Mouse (Mus musculus): ENCODE data around the gene Slc17a7. TPM values are rescaled to one million over a fixed set of nuclear protein-coding genes. Genes with fewer than 3 reads are reported as not detected.

The Slc17a7 gene
- polyA plus RNA-seq, 1 experiment from 2014 or later, result 0.74 TPM

DNA sequence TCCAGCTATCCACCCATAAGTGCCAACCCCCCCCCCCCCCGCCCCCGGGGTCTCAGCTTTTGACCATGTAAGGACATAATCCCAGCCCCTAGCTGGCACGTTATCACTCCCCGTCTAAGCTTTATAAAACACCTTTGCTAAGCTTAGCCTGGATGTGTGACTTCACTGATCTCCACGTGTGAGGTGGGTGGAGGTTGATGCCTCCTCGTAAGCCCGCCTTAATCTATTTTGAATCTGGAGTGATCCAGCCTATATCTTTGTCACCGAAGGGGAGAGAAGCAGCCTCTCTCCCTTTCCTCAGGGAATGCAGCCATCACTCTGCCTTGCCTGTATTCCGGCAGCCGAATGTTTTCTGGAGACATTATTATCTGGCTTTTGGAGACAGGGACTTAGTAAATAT, 38.9 kb downstream of the Slc17a7 start:
- Histone ChIP-seq H3K27me3 (replicated peaks; ENCODE audit: control insufficient read depth, insufficient read depth, low read length) (peaks cover 6% of the 10 kb centered on the region; the same call in 1 of the 2 replicates), H3K4me3 (ENCODE audit: low read depth, low read length) (no peak overlapping the region), H3K9me3 (ENCODE audit: control insufficient read depth, low read length) (no peaks in the 10 kb centered on the region), H3K27ac (ENCODE audit: low read depth, low read length) (no peak overlapping the region), H3K9ac (ENCODE audit: low read depth, low read length) (no peak overlapping the region), H3K4me2 (no peak overlapping the region), H3K36me3 (ENCODE audit: control insufficient read depth, insufficient read depth, low read length) (no peaks in the 10 kb centered on the region), H3K4me1 (replicated peaks; ENCODE audit: control insufficient read depth, insufficient read depth, low read length) (peaks cover 3% of the 10 kb centered on the region; the same call in 1 of the 2 replicates)
- ATAC-seq (replicated peaks; ENCODE audit: low FRiP score) (no peak), DNase-seq (ENCODE audit: low spot score) (no peak)
- WGBS, result 45% methylated on average over 10 of the region's 10 CpGs

- Histone ChIP-seq H3K27me3 (replicated peaks; ENCODE audit: control insufficient read depth, insufficient read depth, low read length) (peaks cover 6% of the 10 kb centered on the region; the same call in 1 of the 2 replicates), H3K4me1 (replicated peaks; ENCODE audit: control insufficient read depth, insufficient read depth, low read length) (peaks cover 3% of the 10 kb centered on the region; the same call in 1 of the 2 replicates), H3K9ac (ENCODE audit: low read depth, low read length) (peak within 1 kb of the TSS; percentile 37), H3K27ac (ENCODE audit: low read depth, low read length) (no peak within 1 kb of the TSS), H3K4me2 (peak within 1 kb of the TSS; percentile 74), H3K9me3 (ENCODE audit: control insufficient read depth, low read length) (no peaks in the 10 kb centered on the region), H3K4me3 (ENCODE audit: low read depth, low read length) (peak within 1 kb of the TSS; percentile 46), H3K36me3 (ENCODE audit: control insufficient read depth, insufficient read depth, low read length) (no peaks in the 10 kb centered on the region)
- DNase-seq (ENCODE audit: low spot score) (peak; percentile 89), ATAC-seq (replicated peaks; ENCODE audit: low FRiP score) (peak; percentile 93)
- WGBS, result 7% methylated on average over 44 of the region's 44 CpGs
These were observed 40.8 kb downstream of the Slc17a7 start, which contains the start of gene Ccdc155 for GRCm38 (mm10) chr7:45204380-45205143. Gene Ccdc155 (minus strand): TSS chr7:45204892.

DNA sequence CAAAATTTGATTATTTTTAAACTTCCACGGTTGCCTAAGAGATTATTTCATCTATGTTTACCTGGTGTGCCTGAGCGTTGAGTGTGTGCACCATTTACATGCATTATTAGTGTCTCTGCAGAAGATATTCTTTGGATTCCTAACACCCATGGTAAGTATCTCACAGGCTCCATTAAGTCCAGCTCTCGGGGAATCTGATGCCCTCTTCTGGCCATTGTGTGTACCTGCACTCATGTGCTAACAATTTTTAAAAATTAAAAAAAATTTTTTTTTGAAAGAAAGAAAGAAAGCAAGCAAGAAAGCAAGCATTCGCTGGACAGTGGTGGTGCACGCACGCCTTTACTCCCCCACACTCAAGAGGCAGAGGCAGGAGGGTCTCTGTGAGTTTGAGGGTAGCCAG, 44.5 kb downstream of the Slc17a7 start:
- 74% methylated on average over 6 of the region's 6 CpGs for WGBS
- no peak overlapping the region for H3K27ac ChIP-seq (ENCODE audit: low read depth, low read length)
- no peak for DNase-seq (ENCODE audit: low spot score)
- H3K4me2 ChIP-seq, result no peak overlapping the region
- ATAC-seq (replicated peaks; ENCODE audit: low FRiP score), result no peak
- no peak overlapping the region for H3K9ac ChIP-seq (ENCODE audit: low read depth, low read length)
- no peaks in the 10 kb centered on the region for H3K36me3 ChIP-seq (ENCODE audit: control insufficient read depth, insufficient read depth, low read length)
- no peaks in the 10 kb centered on the region for H3K9me3 ChIP-seq (ENCODE audit: control insufficient read depth, low read length)
- H3K27me3 ChIP-seq (replicated peaks; ENCODE audit: control insufficient read depth, insufficient read depth, low read length), result peaks cover 19% of the 10 kb centered on the region
- no peak overlapping the region for H3K4me3 ChIP-seq (ENCODE audit: low read depth, low read length)
- H3K4me1 ChIP-seq (replicated peaks; ENCODE audit: control insufficient read depth, insufficient read depth, low read length), result peaks cover 15% of the 10 kb centered on the region

DNA sequence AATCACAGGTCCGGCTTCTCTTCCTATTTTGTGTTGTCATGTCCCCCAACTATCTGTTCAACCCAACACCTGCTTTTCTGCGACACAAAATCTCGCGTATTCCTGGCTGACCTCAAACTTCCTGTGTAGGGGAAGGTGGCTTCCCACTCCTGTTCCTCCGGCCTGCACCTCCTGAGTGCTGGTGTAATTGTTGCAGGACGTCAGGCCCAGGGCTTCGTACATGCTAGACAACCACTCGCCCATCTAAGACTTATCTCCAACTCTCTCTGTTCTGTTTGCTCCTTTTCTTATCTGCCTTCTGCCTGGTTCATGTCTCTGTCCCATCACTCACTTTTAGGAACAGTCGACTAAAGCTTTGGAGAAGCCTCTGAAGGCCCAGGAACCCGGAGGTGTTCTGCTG, 47.3 kb downstream of the Slc17a7 start:
- H3K4me2 ChIP-seq, result peak overlapping the region; percentile 61
- peak overlapping the region; percentile 35; the same call in 1 of the 2 replicates for H3K4me3 ChIP-seq (ENCODE audit: low read depth, low read length)

GRCm38 (mm10) chr7:45211851-45212251, 48.1 kb downstream of the Slc17a7 start, which contains the start of gene Dkkl1:
Gene Dkkl1 (minus strand): TSS chr7:45212147.
- peaks cover 14% of the 10 kb centered on the region for H3K4me1 ChIP-seq (replicated peaks; ENCODE audit: control insufficient read depth, insufficient read depth, low read length)
- peak within 1 kb of the TSS; percentile 35 for H3K4me3 ChIP-seq (ENCODE audit: low read depth, low read length)
- 2% methylated on average over 17 of the region's 17 CpGs for WGBS
- H3K9ac ChIP-seq (ENCODE audit: low read depth, low read length), result no peak within 1 kb of the TSS
- H3K9me3 ChIP-seq (ENCODE audit: control insufficient read depth, low read length), result no peaks in the 10 kb centered on the region
- no peaks in the 10 kb centered on the region for H3K36me3 ChIP-seq (ENCODE audit: control insufficient read depth, insufficient read depth, low read length)
- peak; percentile 59 for DNase-seq (ENCODE audit: low spot score)
- H3K27ac ChIP-seq (ENCODE audit: low read depth, low read length), result no peak within 1 kb of the TSS
- peak within 1 kb of the TSS; percentile 61 for H3K4me2 ChIP-seq
- peak; percentile 51 for ATAC-seq (replicated peaks; ENCODE audit: low FRiP score)
- peaks cover 30% of the 10 kb centered on the region for H3K27me3 ChIP-seq (replicated peaks; ENCODE audit: control insufficient read depth, insufficient read depth, low read length)

More for the DNA sequence above, 47.3 kb downstream of the Slc17a7 start:
- Histone ChIP-seq H3K36me3 (ENCODE audit: control insufficient read depth, insufficient read depth, low read length) (no peaks in the 10 kb centered on the region), H3K9ac (ENCODE audit: low read depth, low read length) (no peak overlapping the region), H3K9me3 (ENCODE audit: control insufficient read depth, low read length) (no peaks in the 10 kb centered on the region), H3K27me3 (replicated peaks; ENCODE audit: control insufficient read depth, insufficient read depth, low read length) (peaks cover 28% of the 10 kb centered on the region), H3K27ac (ENCODE audit: low read depth, low read length) (no peak overlapping the region), H3K4me1 (replicated peaks; ENCODE audit: control insufficient read depth, insufficient read depth, low read length) (peaks cover 14% of the 10 kb centered on the region)
- DNase-seq (ENCODE audit: low spot score) (no peak), ATAC-seq (replicated peaks; ENCODE audit: low FRiP score) (no peak)
- 29% methylated on average over 10 of the region's 10 CpGs for WGBS

DNA sequence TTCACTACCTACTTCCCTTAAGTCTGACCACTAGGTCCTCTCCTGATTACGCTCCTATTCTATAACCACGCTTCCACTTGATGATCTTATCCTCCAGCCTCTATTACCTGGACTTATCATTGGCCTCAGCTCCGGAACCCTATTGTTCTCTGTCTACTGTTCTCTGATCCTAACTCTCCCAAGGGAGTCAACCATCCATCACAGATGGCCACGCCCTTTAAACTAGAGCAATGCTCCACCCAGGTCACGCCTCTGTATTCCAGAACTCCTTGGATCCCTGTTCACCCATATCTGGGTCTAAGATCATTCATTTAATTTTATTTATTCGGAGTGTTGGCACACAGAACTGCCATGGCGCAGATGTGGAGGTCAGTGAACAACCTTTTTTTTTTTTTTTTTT, 48.6 kb downstream of the Slc17a7 start:
- Histone ChIP-seq H3K36me3 (ENCODE audit: control insufficient read depth, insufficient read depth, low read length) (no peaks in the 10 kb centered on the region), H3K9me3 (ENCODE audit: control insufficient read depth, low read length) (no peaks in the 10 kb centered on the region), H3K9ac (ENCODE audit: low read depth, low read length) (no peak overlapping the region), H3K27ac (ENCODE audit: low read depth, low read length) (no peak overlapping the region), H3K4me3 (ENCODE audit: low read depth, low read length) (no peak overlapping the region; the same call in 1 of the 2 replicates), H3K27me3 (replicated peaks; ENCODE audit: control insufficient read depth, insufficient read depth, low read length) (peaks cover 30% of the 10 kb centered on the region), H3K4me1 (replicated peaks; ENCODE audit: control insufficient read depth, insufficient read depth, low read length) (peaks cover 14% of the 10 kb centered on the region), H3K4me2 (peak overlapping the region; percentile 61; the same call in 1 of the 2 replicates)
- 62% methylated on average over 7 of the region's 7 CpGs for WGBS
- DNase-seq (ENCODE audit: low spot score), result no peak
- no peak for ATAC-seq (replicated peaks; ENCODE audit: low FRiP score)

- DNase-seq (ENCODE audit: low spot score) (no peak), ATAC-seq (replicated peaks; ENCODE audit: low FRiP score) (0 out of 2 replicates have a peak, but pooled peaks have one; percentile 16)
- Histone ChIP-seq H3K4me3 (ENCODE audit: low read depth, low read length) (no peak overlapping the region), H3K9ac (ENCODE audit: low read depth, low read length) (no peak overlapping the region), H3K27me3 (replicated peaks; ENCODE audit: control insufficient read depth, insufficient read depth, low read length) (peaks cover 30% of the 10 kb centered on the region), H3K27ac (ENCODE audit: low read depth, low read length) (no peak overlapping the region), H3K4me1 (replicated peaks; ENCODE audit: control insufficient read depth, insufficient read depth, low read length) (peaks cover 14% of the 10 kb centered on the region), H3K36me3 (ENCODE audit: control insufficient read depth, insufficient read depth, low read length) (no peaks in the 10 kb centered on the region), H3K9me3 (ENCODE audit: control insufficient read depth, low read length) (no peaks in the 10 kb centered on the region), H3K4me2 (no peak overlapping the region)
- WGBS, result 66% methylated on average over 5 of the region's 5 CpGs
These were observed 50.0 kb downstream of the Slc17a7 start for GRCm38 (mm10) chr7:45213708-45214107.

GRCm38 (mm10) chr7:45215673-45216441, 52.1 kb downstream of the Slc17a7 start, which contains the start of gene Tead2:
Gene Tead2 (plus strand): TSS chr7:45215753.
- Histone ChIP-seq H3K9me3 (ENCODE audit: control insufficient read depth, low read length) (no peaks in the 10 kb centered on the region), H3K4me2 (peak within 1 kb of the TSS; percentile 68), H3K9ac (ENCODE audit: low read depth, low read length) (peak within 1 kb of the TSS; percentile 79), H3K27ac (ENCODE audit: low read depth, low read length) (peak within 1 kb of the TSS; percentile 80), H3K4me1 (replicated peaks; ENCODE audit: control insufficient read depth, insufficient read depth, low read length) (peaks cover 14% of the 10 kb centered on the region), H3K27me3 (replicated peaks; ENCODE audit: control insufficient read depth, insufficient read depth, low read length) (peaks cover 23% of the 10 kb centered on the region), H3K36me3 (ENCODE audit: control insufficient read depth, insufficient read depth, low read length) (peaks cover 8% of the 10 kb centered on the region; the same call in 1 of the 2 replicates), H3K4me3 (ENCODE audit: low read depth, low read length) (peak within 1 kb of the TSS; percentile 62)
- WGBS, result 2% methylated on average over 52 of the region's 55 CpGs
- DNase-seq (ENCODE audit: low spot score) (peak; percentile 67), ATAC-seq (replicated peaks; ENCODE audit: low FRiP score) (peak; percentile 13; the same call in 1 of the 2 replicates)
